ENCODE assay signal across 31 mouse cellular contexts in the genomic region with DNA sequence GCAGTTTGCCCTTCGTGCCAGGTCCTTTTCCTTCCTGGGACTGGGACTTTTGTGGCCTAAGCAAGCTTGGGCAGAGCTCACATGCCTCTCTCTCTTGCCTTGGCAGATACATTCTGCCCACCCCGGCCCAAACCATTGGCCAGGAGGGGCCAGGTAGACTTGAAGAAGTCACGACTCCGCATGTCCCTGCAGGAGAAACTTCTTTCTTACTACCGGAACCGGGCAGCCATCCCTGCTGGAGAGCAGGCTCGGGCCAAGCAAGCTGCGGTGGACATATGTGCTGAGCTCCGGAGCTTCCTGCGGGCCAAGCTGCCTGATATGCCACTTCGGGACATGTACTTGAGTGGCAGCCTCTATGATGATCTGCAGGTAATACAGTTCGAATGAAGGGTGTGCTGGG. TPM values are rescaled to one million over a fixed set of nuclear protein-coding genes. Genes with fewer than 3 reads are reported as not detected.
DNase-seq lines count a peak whose midpoint lies in the region; ATAC-seq lines count a peak whose summit lies in the region.
"Had no signal": no experiment of that assay in that cellular context is flagged by ENCODE, and none has a peak within 500 bp of the region (broad histone marks: within the 10 kb centered on the region; RNA-seq: fewer than 3 reads in every experiment).

No protein-coding gene starts in this region.

- DNase-seq in cerebellum, adult 18-20 months = peak; percentile 63 to 68
- DNase-seq in cerebellum, adult 8-10 months = no peak
- DNase-seq in liver, embryonic 13.5 days = no peak
- DNase-seq in liver = no peak
- peak; percentile 75 for DNase-seq in cerebellum, adult 9-11 months
- DNase-seq in thymus, postnatal 10 days (ENCODE audit: low spot score in 2 of 2) = no peak
- DNase-seq in spleen, adult 12 weeks (ENCODE audit: low spot score) = no peak
- DNase-seq: adrenal gland, postnatal 36 days; embryo, embryonic 11 days; gastrocnemius, postnatal 14 days; heart, adult 18-20 months; heart, postnatal 4 days; kidney, adult 11 months; kidney, postnatal 14 days; layer of hippocampus, adult 9-11 months; lung, postnatal 36 days had no signal

- no peak overlapping the region for H3K9ac ChIP-seq in liver, embryonic 13.5 days
- H3K9ac ChIP-seq: embryonic facial prominence, embryonic 12.5 days; hindbrain, embryonic 13.5 days; liver, embryonic 14.5 days; midbrain, embryonic 12.5 days; neural tube, embryonic 13.5 days had no signal

- WGBS in liver, embryonic 13.5 days (ENCODE audit: insufficient replicate concordance) = 91% methylated on average over 12 of the region's 12 CpGs

- H3K4me1 ChIP-seq in liver, embryonic 13.5 days (replicated peaks) = peaks cover 51% of the 10 kb centered on the region
- H3K4me1 ChIP-seq: hindbrain, embryonic 13.5 days; midbrain, embryonic 12.5 days; neural tube, embryonic 13.5 days had no signal

- no peaks in the 10 kb centered on the region for H3K9me3 ChIP-seq in liver, embryonic 13.5 days (replicated peaks)
- H3K9me3 ChIP-seq: embryonic facial prominence, embryonic 12.5 days; hindbrain, embryonic 13.5 days; midbrain, embryonic 12.5 days; neural tube, embryonic 13.5 days had no signal

- peak overlapping the region; percentile 99; the same call in 1 of the 2 replicates for H3K27ac ChIP-seq in liver, embryonic 13.5 days
- H3K27ac ChIP-seq: embryonic facial prominence, embryonic 12.5 days; hindbrain, embryonic 13.5 days; midbrain, embryonic 12.5 days; neural tube, embryonic 13.5 days had no signal

- H3K4me3 ChIP-seq in liver, embryonic 13.5 days (replicated peaks) = no peak overlapping the region
- H3K4me3 ChIP-seq: embryonic facial prominence, embryonic 12.5 days; hindbrain, embryonic 13.5 days; midbrain, embryonic 12.5 days; neural tube, embryonic 13.5 days had no signal

- H3K4me2 ChIP-seq in liver, embryonic 13.5 days = no peak overlapping the region
- H3K4me2 ChIP-seq: embryonic facial prominence, embryonic 12.5 days; heart, embryonic 11.5 days; hindbrain, embryonic 13.5 days; midbrain, embryonic 12.5 days; neural tube, embryonic 13.5 days had no signal

- H3K36me3 ChIP-seq in liver, embryonic 13.5 days = peaks cover 92% of the 10 kb centered on the region

- H3K27me3 ChIP-seq in liver, embryonic 13.5 days = no peaks in the 10 kb centered on the region
- H3K27me3 ChIP-seq: embryonic facial prominence, embryonic 12.5 days; hindbrain, embryonic 13.5 days; midbrain, embryonic 12.5 days; neural tube, embryonic 13.5 days had no signal

- ATAC-seq in liver, embryonic 13.5 days (ENCODE audit: low read depth) = no peak
- ATAC-seq: CD4-positive, CD25-positive, alpha-beta regulatory T cell, adult 4 months; forebrain, embryonic 14.5 days had no signal

RNA-seq across cellular contexts. Expression of a gene that starts 6.8 kb away (rescaled TPM):
- 138 and 152 TPM in 2 replicates for polyA plus RNA-seq in liver, embryonic 13.5 days (2015; fragmentation: Nextera tagmentation; extraction: Ambion mirVana)

RNA-seq across cellular contexts. Expression of a gene that starts 12.5 kb away (rescaled TPM):
- not detected in 2 replicates for polyA plus RNA-seq in liver, embryonic 13.5 days (2015; fragmentation: Nextera tagmentation; extraction: Ambion mirVana)
- polyA plus RNA-seq: forebrain, embryonic 14.5 days; heart, embryonic 11.5 days; hindbrain, embryonic 13.5 days; kidney, embryonic 14.5 days; limb, embryonic 11.5 days; liver, embryonic 14.5 days; lung, embryonic 16.5 days; stomach, embryonic 14.5 days; testis, adult 2 months; thymus, postnatal 0 days had no signal

RNA-seq across cellular contexts. Expression of a gene that starts 14.3 kb away (rescaled TPM):
- polyA plus RNA-seq in liver, embryonic 13.5 days (2015; fragmentation: Nextera tagmentation; extraction: Ambion mirVana) = 18.4 and 21.5 TPM in 2 replicates

RNA-seq across cellular contexts. Expression of a gene that starts 16.0 kb away (rescaled TPM):
- polyA plus RNA-seq in liver, embryonic 13.5 days (2015; fragmentation: Nextera tagmentation; extraction: Ambion mirVana) = 39.6 and 41.9 TPM in 2 replicates

RNA-seq across cellular contexts. Expression of a gene that starts 38.9 kb away (rescaled TPM):
- not detected in 2 replicates for polyA plus RNA-seq in liver, embryonic 13.5 days (2015; fragmentation: Nextera tagmentation; extraction: Ambion mirVana)
- polyA plus RNA-seq: CD4-positive, CD25-positive, alpha-beta regulatory T cell, adult 4 months; heart, embryonic 16.5 days; kidney, embryonic 14.5 days; limb, embryonic 11.5 days; lung, embryonic 16.5 days; stomach, embryonic 14.5 days had no signal

Comparison
In these comparisons a context has a peak if more than half of its experiments do, and no peak if none do; other contexts are left out.
1. DNase-seq: peak in cerebellum, adult 18-20 months (2 of 2) and cerebellum, adult 9-11 months (single experiment); none in cerebellum, adult 8-10 months (single experiment), liver, embryonic 13.5 days (single experiment), liver (single experiment), thymus, postnatal 10 days (0 of 2) and spleen, adult 12 weeks (single experiment).